Mouse (Mus musculus): ENCODE measurements around the gene Cda.

GRCm38 (mm10) chr4:138356551-138356950 is 11.2 kb downstream of the Cda start:
- no peak for TF ChIP-seq CTCF (IDR thresholded peaks at IDR 0.05; ENCODE audit: extremely low read depth, insufficient read depth, low read length)
- TF ChIP-seq POLR2A (IDR thresholded peaks at IDR 0.05; ENCODE audit: extremely low read depth, insufficient read depth, low read length) = no peak
